Mouse (Mus musculus) v-Abl transformed pro-B cells (cell line): ENCODE measurements at regions not wholly inside any gene's neighbourhood (a gene's known extent, or its start where the extent isn't known, plus 50 kb on each side); places are given as distances from the start of the nearest gene placed in this dataset.

Source experiments
- in situ Hi-C, 2 experiments: fragments of 400-800 bp; cut with MboI; formaldehyde crosslinking; loops; one replicate each; pipeline ENCODE4 v1.15.1; 2025; ENCODE audit not compliant: unreplicated experiment in 2 of 2

DNA sequence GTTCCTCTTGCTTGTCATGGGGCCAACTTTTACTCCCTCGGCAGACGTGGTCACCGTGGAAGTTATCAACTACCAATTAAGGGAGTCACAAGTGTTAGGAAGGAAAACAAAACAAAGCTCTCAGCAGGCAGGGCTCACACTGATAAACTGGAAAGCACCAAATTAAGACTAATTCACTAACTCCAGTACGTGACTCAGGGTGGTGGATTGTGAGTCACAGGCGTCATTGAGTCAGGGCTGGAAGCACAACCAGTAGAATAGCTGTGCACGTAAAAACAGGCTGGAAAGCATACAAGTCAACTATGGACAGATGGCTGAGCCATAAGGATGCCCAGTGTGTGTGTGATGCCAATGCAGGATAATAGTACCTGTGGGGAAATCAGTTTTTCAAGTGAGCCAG, 204.9 kb downstream of the Gja1 start:
- in situ Hi-C loops, result no loop called here

GRCm38 (mm10) chr10:56587205-56587604, 210.1 kb downstream of the Gja1 start:
- in situ Hi-C loops, result no loop called here

- in situ Hi-C loops, result no loop called here
Measured at GRCm38 (mm10) chr10:56597382-56597781, 220.3 kb downstream of the Gja1 start.

DNA sequence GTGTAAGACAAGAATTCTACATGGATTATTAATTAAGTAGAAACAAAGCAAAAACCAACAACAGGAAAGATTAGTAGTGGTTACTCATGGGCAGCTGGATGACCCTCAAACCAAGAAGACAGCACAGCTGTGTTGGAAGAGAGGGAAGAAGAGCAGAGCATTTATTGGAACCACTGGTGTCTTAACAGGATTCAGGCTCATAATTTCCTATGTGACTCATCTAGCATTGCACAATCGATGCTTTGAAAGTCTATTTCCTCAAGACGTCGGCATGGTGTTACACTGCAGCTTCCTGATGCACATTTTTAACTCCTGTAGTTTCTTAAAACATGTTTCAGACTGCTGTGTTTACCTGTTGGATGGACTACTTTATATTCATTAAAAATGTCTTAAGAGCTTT, 221.1 kb downstream of the Gja1 start:
- in situ Hi-C loops, result no loop called here

DNA sequence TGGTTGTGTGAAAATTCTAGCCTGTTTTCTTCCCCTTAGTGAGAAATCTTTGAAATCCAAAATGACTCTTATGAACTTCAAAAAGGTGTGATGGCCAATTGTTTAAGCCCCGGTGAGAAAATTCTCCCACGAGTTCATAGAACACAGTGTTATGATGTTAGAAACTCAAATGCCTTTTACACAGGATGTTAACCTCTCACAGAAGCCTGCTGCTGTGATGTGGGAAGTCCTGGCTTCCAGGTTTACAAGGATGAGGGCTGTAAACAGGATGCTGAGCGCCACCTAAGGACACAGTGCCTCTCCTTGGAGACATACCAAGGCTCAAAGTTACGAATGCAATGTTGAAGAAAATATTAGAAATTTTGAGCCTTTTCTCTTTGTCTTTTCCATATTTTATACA, 222.8 kb downstream of the Gja1 start:
- in situ Hi-C loops, result no loop called here

DNA sequence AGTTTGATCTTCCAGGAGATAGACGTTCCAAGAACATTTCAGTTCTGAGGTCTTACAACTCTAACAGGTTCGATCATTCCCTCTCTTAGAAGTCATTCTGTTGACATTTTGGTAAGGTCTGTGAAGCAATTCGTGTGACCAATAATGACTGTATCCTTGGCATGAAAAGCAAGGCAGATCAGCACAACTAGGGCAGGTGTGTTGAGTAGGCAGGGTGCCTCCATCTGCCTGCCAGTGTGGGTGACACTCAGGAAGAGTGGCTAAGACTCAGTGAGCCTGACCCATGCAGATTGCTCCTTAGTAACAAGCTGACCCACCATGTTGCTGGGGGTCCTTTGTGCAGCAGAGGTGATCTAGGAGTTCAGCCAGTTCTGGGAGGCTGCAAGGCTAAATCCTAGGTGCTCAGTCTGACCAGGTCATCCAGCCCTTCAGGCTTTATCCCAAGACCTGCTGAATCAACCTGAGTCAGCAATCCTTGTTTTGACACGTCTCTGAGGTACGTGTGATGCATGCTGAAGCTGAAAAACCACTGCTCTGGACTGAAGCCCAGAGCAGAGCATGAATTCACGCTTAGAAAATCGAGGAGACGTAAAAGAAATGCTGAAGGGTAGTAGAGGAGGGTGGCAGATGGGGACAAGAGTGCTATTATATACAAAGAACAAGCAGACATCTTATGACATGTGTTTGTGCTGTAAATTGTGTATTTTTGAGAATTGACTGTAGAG, 234.6 kb downstream of the Gja1 start:
- in situ Hi-C loops, result no loop called here

- in situ Hi-C loops, result no loop called here
Measured at GRCm38 (mm10) chr10:56642656-56643055, 265.5 kb downstream of the Gja1 start.

DNA sequence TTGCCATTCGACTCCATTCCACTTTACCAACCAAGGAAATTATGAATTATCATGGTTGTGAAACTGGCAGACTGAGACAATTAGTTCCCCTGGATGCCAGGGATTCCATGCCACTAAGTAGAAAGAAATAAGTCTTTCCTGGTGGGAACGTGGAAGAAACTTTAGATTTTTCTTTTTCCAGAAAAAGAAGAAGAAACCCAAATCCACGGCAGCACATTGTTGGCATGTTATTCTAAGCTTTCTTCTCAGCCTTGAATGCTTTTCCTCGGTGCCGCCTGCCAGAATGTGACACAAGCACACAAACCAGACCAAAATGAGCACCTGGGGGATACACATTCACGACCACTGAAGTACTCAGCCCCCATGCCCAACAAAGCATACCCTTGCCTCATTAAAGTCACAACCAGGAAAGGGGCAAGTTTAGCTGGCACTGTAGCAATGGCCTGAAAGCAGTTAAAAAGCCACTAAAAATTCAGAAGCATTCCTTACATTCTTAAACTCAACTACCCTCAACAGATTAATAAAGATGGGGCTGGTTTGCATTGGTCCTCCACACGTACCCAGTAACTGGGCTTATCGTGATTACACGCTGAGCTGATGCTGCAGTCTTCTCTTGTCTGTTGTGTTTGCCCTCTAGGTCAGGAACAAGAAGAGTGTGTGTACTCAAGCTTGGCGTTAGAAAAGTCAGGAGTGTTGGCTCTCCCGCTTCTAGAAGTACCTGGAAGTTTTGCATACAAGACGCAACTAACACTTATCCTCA, 266.4 kb downstream of the Gja1 start:
- in situ Hi-C loops, result no loop called here

GRCm38 (mm10) chr10:56660501-56660900, 283.4 kb downstream of the Gja1 start:
- in situ Hi-C loops, result no loop called here

GRCm38 (mm10) chr10:56673919-56674318, 296.8 kb downstream of the Gja1 start:
- in situ Hi-C loops, result no loop called here

GRCm38 (mm10) chr10:56682901-56683300, 305.8 kb downstream of the Gja1 start:
- in situ Hi-C loops, result no loop called here

DNA sequence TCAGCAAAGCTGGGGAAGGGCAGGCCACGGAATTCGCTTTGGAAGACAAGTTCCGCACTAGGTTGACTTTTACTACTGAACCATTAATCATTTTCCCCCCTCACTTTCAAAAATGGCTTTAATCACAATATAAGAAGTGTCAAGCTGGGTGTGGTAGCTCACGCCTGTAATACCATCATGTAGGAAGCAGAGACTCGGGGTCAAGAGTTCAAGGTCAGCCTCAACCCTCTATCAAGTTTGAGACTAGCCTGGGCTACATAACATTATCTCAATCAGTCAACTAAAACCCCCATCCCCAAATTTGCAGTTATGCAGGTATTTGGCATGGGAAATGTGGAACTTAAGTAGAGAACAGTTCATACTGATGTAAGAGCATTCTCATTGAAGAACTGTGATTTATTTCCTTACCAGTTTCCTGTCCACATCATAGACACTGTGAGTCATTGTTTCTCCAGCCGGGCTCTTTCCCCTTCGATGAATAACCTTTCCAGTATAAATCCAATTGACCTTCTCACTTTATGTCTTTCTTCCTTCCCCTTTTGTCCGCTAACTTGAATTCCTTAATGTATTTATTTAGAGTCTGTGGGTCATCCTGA, 308.6 kb downstream of the Gja1 start:
- in situ Hi-C loops, result no loop called here

DNA sequence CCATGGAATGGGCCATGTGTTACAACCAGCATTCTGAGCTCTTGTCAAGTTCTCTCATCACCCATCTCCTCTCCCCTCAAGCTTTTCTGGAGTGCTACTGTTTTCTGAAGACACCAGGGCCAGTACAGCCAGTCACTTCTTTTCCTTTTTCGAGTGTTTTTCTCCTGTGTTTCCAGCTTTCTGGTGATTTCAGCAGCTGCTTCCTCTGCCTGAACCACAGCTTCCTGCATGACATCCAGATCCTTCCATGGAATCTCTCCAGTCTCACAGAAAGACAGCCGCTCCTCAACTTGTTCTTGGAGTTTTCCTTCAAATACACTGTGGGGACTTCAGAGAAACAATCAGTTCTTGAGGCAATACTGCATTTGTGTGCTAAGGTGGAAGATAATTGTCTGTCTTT, 314.3 kb downstream of the Gja1 start:
- in situ Hi-C loops, result no loop called here

GRCm38 (mm10) chr10:56695100-56695499, 318.0 kb downstream of the Gja1 start:
- in situ Hi-C loops, result no loop called here

DNA sequence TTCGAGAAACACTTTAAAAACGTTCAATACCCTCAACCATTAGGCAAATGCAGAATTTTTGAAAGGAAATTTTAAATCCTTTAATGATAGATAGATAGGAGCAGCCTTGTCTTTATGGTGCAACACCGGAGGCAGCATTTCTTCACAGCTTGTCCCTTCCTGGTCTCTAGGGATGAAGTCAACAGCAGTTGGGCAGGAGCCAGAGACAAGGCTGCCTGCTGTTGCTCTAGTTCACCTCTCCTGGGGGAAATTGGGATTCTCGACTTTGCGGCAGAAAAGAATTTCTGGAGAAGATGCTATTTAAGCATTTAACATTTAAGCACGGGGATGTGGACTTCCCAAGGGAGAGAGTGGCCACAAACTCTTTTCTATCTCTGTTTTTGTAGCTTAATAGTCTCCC, 323.0 kb downstream of the Gja1 start:
- in situ Hi-C loops, result no loop called here

DNA sequence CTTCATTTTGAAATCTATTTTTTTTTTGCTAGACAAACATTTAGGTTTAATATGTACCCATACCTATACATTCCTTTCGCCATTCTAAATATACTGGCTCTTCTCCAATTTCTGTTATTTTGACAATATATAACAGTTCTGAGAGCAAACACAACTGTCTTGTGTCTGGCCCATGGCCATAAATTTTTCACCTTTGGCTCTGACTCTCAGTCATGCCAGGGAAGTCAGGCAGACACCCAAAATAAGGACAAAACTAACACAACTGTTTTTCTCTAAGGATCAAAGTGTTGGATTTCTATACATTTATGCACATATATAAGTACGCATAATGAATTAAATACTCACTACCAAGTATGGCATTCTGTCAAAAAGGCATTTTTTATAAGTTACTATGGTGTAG, 331.3 kb downstream of the Gja1 start:
- in situ Hi-C loops, result no loop called here

GRCm38 (mm10) chr10:56708886-56709285, 331.8 kb downstream of the Gja1 start:
- in situ Hi-C loops, result no loop called here

DNA sequence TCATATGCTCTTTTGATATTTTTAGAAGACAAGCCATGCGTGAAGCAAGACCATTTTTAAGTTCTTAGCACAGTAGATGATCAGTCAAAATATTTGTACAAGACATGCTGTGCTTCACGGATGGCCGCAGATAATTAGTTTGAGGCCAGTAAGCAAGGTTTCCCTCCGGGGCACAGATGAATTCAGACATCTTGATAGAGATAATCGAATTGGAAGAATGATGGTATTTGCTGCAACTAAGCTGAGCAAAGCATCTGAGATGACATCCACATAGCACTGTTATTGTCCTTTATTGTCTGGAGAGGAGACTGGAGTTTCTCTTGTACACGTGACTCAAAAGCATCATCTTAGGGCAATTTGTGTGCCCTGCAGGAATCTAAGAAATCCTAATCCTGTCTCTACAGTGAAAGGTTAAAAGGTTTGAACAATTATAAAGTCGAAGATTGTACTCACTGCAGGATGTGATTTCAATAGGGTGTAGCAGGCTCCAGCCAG, 335.5 kb downstream of the Gja1 start:
- in situ Hi-C loops, result no loop called here

GRCm38 (mm10) chr10:56737073-56737472, 359.9 kb downstream of the Gja1 start:
- in situ Hi-C loops, result no loop called here

GRCm38 (mm10) chr10:56739621-56740020, 362.5 kb downstream of the Gja1 start:
- in situ Hi-C loops, result no loop called here

DNA sequence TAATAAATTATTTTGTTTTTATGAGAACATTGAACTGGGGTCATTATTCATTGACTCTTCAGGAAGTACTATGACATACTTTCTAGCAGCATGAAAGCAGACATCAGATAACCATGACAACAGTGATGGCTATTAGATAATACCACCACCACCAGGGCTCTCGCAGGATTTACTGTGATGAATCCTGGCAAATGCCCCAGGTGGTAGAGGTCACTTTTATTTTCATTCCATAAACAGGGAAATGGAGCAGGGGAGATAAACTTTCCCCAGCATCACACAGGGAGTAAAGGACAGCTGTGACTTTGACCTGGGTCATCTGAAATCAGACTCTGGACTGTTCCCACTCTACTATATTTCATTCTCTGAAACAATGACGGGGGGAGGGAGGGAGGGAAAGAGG, 375.0 kb downstream of the Gja1 start:
- in situ Hi-C loops, result no loop called here

- in situ Hi-C loops, result no loop called here
Measured at GRCm38 (mm10) chr10:56753576-56753975, 376.4 kb downstream of the Gja1 start.
